Mouse (Mus musculus) liver, adult 2 months (tissue): ENCODE measurements around the gene Sycp3. TPM values are rescaled to one million over a fixed set of nuclear protein-coding genes. Genes with fewer than 3 reads are reported as not detected.

Source experiments
- DNase-seq: peaks from one replicate; pipeline ENCODE4 v3.0.0-alpha.2; 2011; ENCODE audit warnings: low read depth, low spot score; ENCODE audit errors: extremely low read depth
- H3K27ac ChIP-seq: fragments of 200-500 bp; replicated peaks from 2 replicates; pipeline ENCODE4 v1.5.1; 2012; ENCODE audit warnings: low read depth, mild to moderate bottlenecking, control low read depth, inconsistent platforms, low read length; ENCODE audit not compliant: insufficient read depth
- H3K27me3 ChIP-seq: fragments of 200-500 bp; 2 replicates; pipeline ENCODE4 v1.6.1; 2012; ENCODE audit warnings: mild to moderate bottlenecking, moderate library complexity, low read length, inconsistent platforms; ENCODE audit not compliant: control insufficient read depth, insufficient read depth
- H3K36me3 ChIP-seq: fragments of 200-500 bp; 2 replicates; pipeline ENCODE4 v1.6.1; 2012; ENCODE audit warnings: low read length, inconsistent platforms; ENCODE audit not compliant: control insufficient read depth, insufficient read depth
- H3K4me1 ChIP-seq: fragments of 200-500 bp; 2 replicates; pipeline ENCODE4 v1.6.1; 2011; ENCODE audit warnings: low read length; ENCODE audit not compliant: control insufficient read depth, insufficient read depth
- H3K4me3 ChIP-seq: fragments of 200-500 bp; 2 replicates; pipeline ENCODE4 v1.5.1; 2011; ENCODE audit warnings: low read depth, mild to moderate bottlenecking, control low read depth, low read length, moderate library complexity; ENCODE audit not compliant: insufficient read depth
- H3K79me2 ChIP-seq: fragments of 200-500 bp; 2 replicates; pipeline ENCODE4 v1.6.1; 2012; ENCODE audit warnings: inconsistent platforms, mild to moderate bottlenecking, low read length, moderate library complexity; ENCODE audit not compliant: control insufficient read depth, insufficient read depth
- H3K9ac ChIP-seq: fragments of 200-500 bp; 2 replicates; pipeline ENCODE4 v1.6.1; 2012; ENCODE audit warnings: low read depth, mild to moderate bottlenecking, control low read depth, inconsistent platforms, low read length
- CTCF ChIP-seq: fragments of 200-500 bp; IDR thresholded peaks from 2 replicates; pipeline ENCODE4 v1.5.1; 2011; ENCODE audit warnings: low read depth, low read length, control low read depth
- POLR2A ChIP-seq: fragments of 200-500 bp; IDR thresholded peaks from 2 replicates; pipeline ENCODE4 v1.6.1; 2011; ENCODE audit warnings: low read length, control low read depth; ENCODE audit not compliant: insufficient read depth; ENCODE audit errors: extremely low read depth
- WGBS: fragments of 180-500 bp; shearing (Covaris S2); methylation state at CpG from one replicate; pipeline ENCODE4 v1.1.7; 2018; 5-methylcytosine and 5-hydroxymethylcytosine counted together
- polyA plus RNA-seq: library from polyadenylated mRNA; depleted of rRNA; stranded (reverse); fragments of >200 nt; gene quantifications from 2 replicates; pipeline ENCODE4 v1.2.3, GENCODE M21; 2012
- total RNA-seq: library from RNA; depleted of rRNA; stranded (reverse); fragments of >200 nt; gene quantifications from 2 replicates; pipeline ENCODE4 v1.2.3, GENCODE M21; 2014

The Sycp3 gene
- total and polyA plus RNA-seq, 2 experiments: not detected

- H3K4me3 ChIP-seq: no peak overlapping the region
These were observed 33.3 kb downstream of the Sycp3 start for GRCm38 (mm10) chr10:88492658-88493057.

DNA sequence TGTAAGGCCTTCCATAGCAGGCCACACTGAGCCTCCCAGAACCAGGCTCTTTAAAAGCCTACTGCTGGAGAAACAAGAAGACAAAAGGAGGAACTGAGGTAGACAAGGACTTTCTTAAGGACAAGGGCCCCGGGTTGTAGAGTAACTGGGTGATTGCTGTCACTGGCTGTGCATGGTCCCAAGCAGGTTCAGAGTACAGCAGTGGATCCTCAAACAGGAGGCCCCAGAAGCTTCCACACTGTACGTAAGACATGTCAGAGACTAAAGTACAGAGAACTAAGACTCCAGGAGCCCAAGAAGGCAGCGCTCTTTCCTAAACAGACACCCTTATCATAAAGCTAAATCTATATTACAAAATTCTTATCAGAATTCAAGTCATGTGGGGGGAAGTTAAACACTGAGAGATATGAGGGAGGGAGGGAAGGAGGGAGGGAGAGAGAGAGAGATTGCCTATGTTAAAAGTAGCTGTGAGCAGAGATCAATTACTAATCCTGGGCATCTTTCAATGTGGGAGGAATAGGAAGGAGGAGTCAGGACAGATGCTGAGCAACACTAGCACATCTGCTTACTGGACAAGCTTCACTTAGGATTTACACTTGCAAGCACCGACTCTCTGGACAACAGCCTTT, 35.7 kb downstream of the Sycp3 start:
- H3K4me1 ChIP-seq: no peaks in the 10 kb centered on the region; the same call in none of the 2 replicates
- 82% methylated on average over 4 of the region's 4 CpGs for WGBS
- no peaks in the 10 kb centered on the region for H3K27me3 ChIP-seq
- no peak overlapping the region for H3K9ac ChIP-seq
- peaks cover 29% of the 10 kb centered on the region for H3K79me2 ChIP-seq
- no peak for TF ChIP-seq CTCF
- TF ChIP-seq POLR2A: no peak
- no peak for DNase-seq
- peaks cover 13% of the 10 kb centered on the region; the same call in 1 of the 2 replicates for H3K36me3 ChIP-seq
- H3K4me3 ChIP-seq: no peak overlapping the region
- H3K27ac ChIP-seq: no peak overlapping the region

More at GRCm38 (mm10) chr10:88492658-88493057, 33.3 kb downstream of the Sycp3 start:
- no peak for DNase-seq
- 90% methylated on average over 8 of the region's 8 CpGs for WGBS
- no peaks in the 10 kb centered on the region for H3K27me3 ChIP-seq
- peaks cover 22% of the 10 kb centered on the region for H3K79me2 ChIP-seq
- no peak overlapping the region for H3K27ac ChIP-seq
- H3K4me1 ChIP-seq: no peaks in the 10 kb centered on the region; the same call in none of the 2 replicates
- TF ChIP-seq CTCF (no peak), POLR2A (no peak)
- H3K36me3 ChIP-seq: peaks cover 25% of the 10 kb centered on the region
- H3K9ac ChIP-seq: no peak overlapping the region

- Histone ChIP-seq H3K27ac (no peak overlapping the region), H3K79me2 (peaks cover 36% of the 10 kb centered on the region), H3K9ac (no peak overlapping the region), H3K36me3 (peaks cover 11% of the 10 kb centered on the region; the same call in 1 of the 2 replicates), H3K4me1 (no peaks in the 10 kb centered on the region; the same call in none of the 2 replicates), H3K27me3 (no peaks in the 10 kb centered on the region), H3K4me3 (no peak overlapping the region)
- WGBS: 90% methylated on average over 11 of the region's 11 CpGs
- no peak for DNase-seq
- no peak for TF ChIP-seq POLR2A
- no peak for TF ChIP-seq CTCF
These were observed 37.6 kb downstream of the Sycp3 start for GRCm38 (mm10) chr10:88496864-88497564.

DNA sequence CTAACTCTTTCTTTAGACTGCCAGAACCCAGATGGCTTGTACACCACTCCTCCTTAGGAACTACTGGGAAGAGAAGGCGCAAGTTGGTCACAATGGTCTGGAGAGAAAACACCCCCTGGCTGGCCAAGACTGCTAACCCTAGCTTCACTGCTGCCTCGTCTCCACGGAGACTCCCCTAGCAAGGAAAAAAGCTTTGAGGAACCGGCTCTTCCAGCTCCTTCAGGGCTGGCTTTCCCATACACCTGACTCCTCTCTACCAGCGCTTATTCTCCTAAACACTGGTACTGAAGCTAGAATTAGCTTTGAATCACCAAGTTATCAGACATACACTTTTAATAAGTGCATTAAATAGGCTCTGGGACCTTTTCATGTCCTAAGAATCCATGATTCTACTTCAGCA, 40.6 kb downstream of the Sycp3 start:
- no peak overlapping the region for H3K4me3 ChIP-seq
- no peak overlapping the region for H3K27ac ChIP-seq
- peaks cover 9% of the 10 kb centered on the region; the same call in 1 of the 2 replicates for H3K36me3 ChIP-seq
- H3K9ac ChIP-seq: no peak overlapping the region
- H3K79me2 ChIP-seq: peaks cover 33% of the 10 kb centered on the region
- H3K27me3 ChIP-seq: no peaks in the 10 kb centered on the region
- 83% methylated on average over 5 of the region's 5 CpGs for WGBS
- DNase-seq: no peak
- H3K4me1 ChIP-seq: peaks cover 4% of the 10 kb centered on the region
- TF ChIP-seq POLR2A: no peak
- no peak for TF ChIP-seq CTCF

- Histone ChIP-seq H3K79me2 (peaks cover 28% of the 10 kb centered on the region; the same call in 1 of the 2 replicates), H3K4me1 (peaks cover 7% of the 10 kb centered on the region), H3K27me3 (no peaks in the 10 kb centered on the region), H3K4me3 (no peak overlapping the region), H3K27ac (no peak overlapping the region), H3K9ac (no peak overlapping the region), H3K36me3 (peaks cover 9% of the 10 kb centered on the region; the same call in 1 of the 2 replicates)
- WGBS: 81% methylated on average over 10 of the region's 10 CpGs
- no peak for DNase-seq
- no peak for TF ChIP-seq POLR2A
- TF ChIP-seq CTCF: no peak
These were observed 42.0 kb downstream of the Sycp3 start for GRCm38 (mm10) chr10:88501370-88501769.
